Mouse (Mus musculus) spleen, adult 2 months (tissue): Measurements from ENCODE around the gene Zfp362.

Experiments
- CTCF ChIP-seq: fragments of 200-500 bp; IDR thresholded peaks from 2 replicates; pipeline ENCODE4 v1.5.1; 2011; ENCODE audit warnings: mild to moderate bottlenecking, inconsistent platforms; ENCODE audit not compliant: insufficient read depth, insufficient read length, insufficient replicate concordance; ENCODE audit errors: extremely low read depth
- POLR2A ChIP-seq: fragments of 200-500 bp; IDR thresholded peaks from 2 replicates; pipeline ENCODE4 v1.6.1; 2011; ENCODE audit warnings: low read depth, low read length, inconsistent platforms

- TF ChIP-seq CTCF (no peak), POLR2A (no peak)
Measured at GRCm38 (mm10) chr4:128777593-128777992, 28.3 kb downstream of the Zfp362 start.
